Mouse (Mus musculus) hindbrain, embryonic 16.5 days (tissue): ENCODE data around the gene Slc25a41. TPM values are rescaled to one million over a fixed set of nuclear protein-coding genes. Genes with fewer than 3 reads are reported as not detected.

ENCODE experiments used
- ATAC-seq: fragments of 200-750 bp; cut with Nextera tagmentation; 2 replicates; pipeline ENCODE4 v1.8.0; 2017; ENCODE audit warnings: moderate TSS enrichment, moderate library complexity
- H3K27ac ChIP-seq: fragments of 300-500 bp; sonication (generic); 2 replicates; pipeline ENCODE4 v1.5.1; 2014; ENCODE audit warnings: low read depth, mild to moderate bottlenecking, control low read depth, low read length, moderate library complexity
- H3K27me3 ChIP-seq: fragments of 300-500 bp; sonication (generic); replicated peaks from 2 replicates; pipeline ENCODE4 v1.6.1; 2014; ENCODE audit warnings: low read length; ENCODE audit not compliant: control insufficient read depth, insufficient read depth
- H3K36me3 ChIP-seq: fragments of 300-500 bp; sonication (generic); 2 replicates; pipeline ENCODE4 v1.6.1; 2014; ENCODE audit warnings: mild to moderate bottlenecking, low read length, moderate library complexity, mixed read lengths; ENCODE audit not compliant: control insufficient read depth, insufficient read depth
- H3K4me1 ChIP-seq: fragments of 300-500 bp; sonication (generic); 2 replicates; pipeline ENCODE4 v1.6.1; 2014; ENCODE audit warnings: low read depth, low read length; ENCODE audit not compliant: control insufficient read depth, insufficient read depth
- H3K4me2 ChIP-seq: fragments of 300-500 bp; sonication (generic); 2 replicates; pipeline ENCODE4 v1.6.1; 2014; ENCODE audit warnings: mild to moderate bottlenecking, low read length, control low read depth, moderate library complexity
- H3K4me3 ChIP-seq: fragments of 300-500 bp; sonication (generic); 2 replicates; pipeline ENCODE4 v1.5.1; 2014; ENCODE audit warnings: mild to moderate bottlenecking, low read length, control low read depth, moderate library complexity
- H3K9ac ChIP-seq: fragments of 300-500 bp; sonication (generic); 2 replicates; pipeline ENCODE4 v1.6.1; 2014; ENCODE audit warnings: low read depth, mild to moderate bottlenecking, control low read depth, low read length, moderate library complexity
- H3K9me3 ChIP-seq: fragments of 300-500 bp; sonication (generic); 2 replicates; pipeline ENCODE4 v1.6.1; 2014; ENCODE audit warnings: mild to moderate bottlenecking, low read length, moderate library complexity; ENCODE audit not compliant: control insufficient read depth
- WGBS: fragments of 180-500 bp; shearing (Covaris S2); extraction: QIAGEN DNeasy Blood & Tissue Kit; methylation state at CpG from one replicate; pipeline ENCODE4 v1.1.7; 2014; 5-methylcytosine and 5-hydroxymethylcytosine counted together
- polyA plus RNA-seq: library from polyadenylated mRNA; unstranded; fragments of >200 nt; fragmentation: Nextera tagmentation; extraction: Ambion mirVana; gene quantifications from 2 replicates; pipeline ENCODE4 v1.2.1, GENCODE M21; 2015

Gene Slc25a41
- polyA plus RNA-seq, 1 experiment from 2014 or later: not detected

GRCm38 (mm10) chr17:57029691-57030090, 11.8 kb downstream of the Slc25a41 start:
- ATAC-seq: no peak
- H3K9ac ChIP-seq: peak overlapping the region; percentile 39
- peaks cover 23% of the 10 kb centered on the region for H3K36me3 ChIP-seq
- H3K9me3 ChIP-seq: no peaks in the 10 kb centered on the region
- peaks cover 19% of the 10 kb centered on the region for H3K4me1 ChIP-seq
- H3K4me2 ChIP-seq: peak overlapping the region; percentile 91
- no peak overlapping the region for H3K27ac ChIP-seq
- WGBS: 53% methylated on average over 8 of the region's 8 CpGs
- peak overlapping the region; percentile 97 for H3K4me3 ChIP-seq
- H3K27me3 ChIP-seq: no peaks in the 10 kb centered on the region

GRCm38 (mm10) chr17:57027471-57027870, 14.0 kb downstream of the Slc25a41 start:
- H3K27me3 ChIP-seq: no peaks in the 10 kb centered on the region
- H3K4me2 ChIP-seq: no peak overlapping the region
- ATAC-seq: no peak
- H3K4me3 ChIP-seq: no peak overlapping the region
- H3K9me3 ChIP-seq: no peaks in the 10 kb centered on the region
- H3K27ac ChIP-seq: no peak overlapping the region
- H3K36me3 ChIP-seq: peaks cover 44% of the 10 kb centered on the region
- H3K4me1 ChIP-seq: peaks cover 17% of the 10 kb centered on the region
- 91% methylated on average over 4 of the region's 4 CpGs for WGBS
- no peak overlapping the region for H3K9ac ChIP-seq

DNA sequence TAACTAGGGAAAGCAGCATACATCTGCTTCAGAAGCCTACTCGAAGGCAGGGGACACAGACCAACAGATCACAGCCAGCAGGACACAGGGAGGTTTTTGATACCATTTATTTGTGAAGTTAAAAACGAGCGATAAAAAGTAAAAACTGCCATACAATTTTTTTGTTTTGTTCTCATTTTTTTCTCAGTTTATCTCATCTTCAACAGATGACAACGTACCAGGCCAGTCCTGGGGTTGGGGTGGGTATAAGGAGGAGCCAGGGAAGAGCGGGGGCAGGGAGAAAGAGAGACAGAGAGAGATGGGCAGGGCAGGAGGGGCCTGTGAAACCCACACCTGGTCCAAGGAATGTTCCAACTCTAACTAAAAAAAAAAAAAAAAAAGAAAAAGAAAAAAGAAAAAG, 20.5 kb downstream of the Slc25a41 start:
- Histone ChIP-seq H3K9ac (no peak overlapping the region), H3K4me1 (no peaks in the 10 kb centered on the region), H3K4me2 (no peak overlapping the region), H3K9me3 (no peaks in the 10 kb centered on the region), H3K36me3 (peaks cover 44% of the 10 kb centered on the region), H3K27ac (no peak overlapping the region), H3K27me3 (no peaks in the 10 kb centered on the region), H3K4me3 (no peak overlapping the region)
- ATAC-seq: no peak
- 88% methylated on average over 5 of the region's 5 CpGs for WGBS

DNA sequence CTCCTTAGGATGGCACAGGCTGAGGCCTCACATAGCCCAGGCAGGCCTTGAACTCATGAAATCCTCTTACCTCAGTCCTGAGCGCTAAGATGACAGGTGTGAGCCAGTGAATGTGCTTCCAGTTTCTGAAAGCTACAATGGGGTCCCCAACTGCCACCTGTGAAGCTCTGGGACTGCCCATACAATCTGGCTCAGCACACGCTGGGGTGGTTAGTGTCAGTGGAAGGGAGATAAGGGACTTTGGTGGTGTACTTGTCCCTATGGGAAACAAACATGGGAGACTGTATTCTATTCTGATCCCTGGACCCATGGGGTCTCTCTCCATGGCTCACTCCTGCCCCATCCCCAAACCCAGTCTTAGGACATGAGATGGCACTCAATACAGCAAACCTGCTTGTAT, 21.8 kb downstream of the Slc25a41 start:
- peaks cover 36% of the 10 kb centered on the region for H3K36me3 ChIP-seq
- 92% methylated on average over 2 of the region's 2 CpGs for WGBS

GRCm38 (mm10) chr17:57012245-57012795, 29.1 kb downstream of the Slc25a41 start:
- no peaks in the 10 kb centered on the region for H3K27me3 ChIP-seq
- no peak for ATAC-seq

More for the DNA sequence above, 21.8 kb downstream of the Slc25a41 start:
- Histone ChIP-seq H3K27ac (no peak overlapping the region), H3K4me2 (no peak overlapping the region), H3K4me1 (no peaks in the 10 kb centered on the region), H3K9ac (no peak overlapping the region), H3K9me3 (no peaks in the 10 kb centered on the region), H3K4me3 (no peak overlapping the region), H3K27me3 (no peaks in the 10 kb centered on the region)
- no peak for ATAC-seq

GRCm38 (mm10) chr17:57011236-57012141, 30.0 kb downstream of the Slc25a41 start, which contains the start of the genes Gtf2f1 and Gm17949:
Gene Gtf2f1, minus strand, starts transcription at chr17:57011288.
Gene Gm17949, plus strand, starts transcription at chr17:57011469.
- peaks cover 18% of the 10 kb centered on the region for H3K36me3 ChIP-seq
- peak within 1 kb of the TSS; percentile 92 for H3K4me2 ChIP-seq
- H3K9ac ChIP-seq: peak within 1 kb of the TSS; percentile 84
- H3K4me3 ChIP-seq: peak within 1 kb of the TSS; percentile 81
- peak; percentile 93 for ATAC-seq
- peak within 1 kb of the TSS; percentile 97 for H3K27ac ChIP-seq
- H3K9me3 ChIP-seq: no peaks in the 10 kb centered on the region
- H3K27me3 ChIP-seq: no peaks in the 10 kb centered on the region
- under 1% methylated on average over 51 of the region's 51 CpGs for WGBS
- peaks cover 18% of the 10 kb centered on the region for H3K4me1 ChIP-seq

More at GRCm38 (mm10) chr17:57012245-57012795, 29.1 kb downstream of the Slc25a41 start:
- Histone ChIP-seq H3K36me3 (peaks cover 9% of the 10 kb centered on the region), H3K4me3 (peak overlapping the region; percentile 81), H3K4me2 (peak overlapping the region; percentile 76), H3K27ac (peak overlapping the region; percentile 97), H3K4me1 (peaks cover 18% of the 10 kb centered on the region), H3K9me3 (no peaks in the 10 kb centered on the region), H3K9ac (peak overlapping the region; percentile 84; the same call in 1 of the 2 replicates)
- 71% methylated on average over 13 of the region's 13 CpGs for WGBS

- Histone ChIP-seq H3K4me3 (peak overlapping the region; percentile 81), H3K27ac (peak overlapping the region; percentile 78), H3K27me3 (no peaks in the 10 kb centered on the region), H3K36me3 (peaks cover 22% of the 10 kb centered on the region), H3K9me3 (no peaks in the 10 kb centered on the region), H3K4me2 (peak overlapping the region; percentile 92), H3K4me1 (peaks cover 18% of the 10 kb centered on the region), H3K9ac (peak overlapping the region; percentile 71)
- WGBS: under 1% methylated on average over 19 of the region's 19 CpGs
- ATAC-seq: peak; percentile 58
Measured at GRCm38 (mm10) chr17:57010911-57011235, 30.6 kb downstream of the Slc25a41 start.

DNA sequence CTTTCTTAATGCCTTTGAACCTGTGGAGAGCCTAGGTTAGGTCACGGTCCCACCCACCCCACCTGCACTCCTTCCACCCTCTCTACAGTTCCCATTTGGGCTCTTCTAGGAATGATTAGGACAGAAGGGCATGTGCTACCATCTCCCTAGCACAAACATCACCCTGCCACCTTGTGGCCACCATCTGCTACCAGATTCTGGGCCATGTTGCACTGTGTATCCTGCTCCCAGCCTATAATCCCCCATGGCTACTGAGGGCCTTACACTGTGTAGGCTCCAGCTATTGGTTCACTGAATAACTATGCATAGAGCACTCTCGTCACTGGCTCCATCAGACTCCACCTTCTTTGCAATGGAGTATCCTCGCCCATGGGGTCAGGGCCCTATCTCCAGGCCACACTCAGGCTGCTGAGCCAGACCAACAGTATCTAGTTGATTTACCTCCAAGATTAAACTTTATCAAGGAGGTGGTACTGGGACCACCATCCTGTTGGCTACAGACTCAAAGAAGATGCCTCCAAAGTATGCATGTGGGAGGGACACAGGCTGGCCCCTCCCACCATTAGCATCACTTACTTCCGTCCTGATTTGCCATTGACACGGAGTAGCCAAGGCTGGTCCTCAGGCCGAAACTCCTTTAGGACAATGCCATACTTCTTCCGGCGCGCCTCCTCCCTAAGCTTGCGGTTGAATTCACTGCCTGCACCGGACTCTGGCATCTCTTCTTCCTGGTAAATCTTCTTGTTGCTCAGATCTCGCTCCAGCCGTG, 34.1 kb downstream of the Slc25a41 start:
- WGBS: 91% methylated on average over 13 of the region's 13 CpGs
- H3K4me2 ChIP-seq: no peak overlapping the region
- H3K27me3 ChIP-seq: no peaks in the 10 kb centered on the region
- H3K36me3 ChIP-seq: peaks cover 39% of the 10 kb centered on the region
- no peaks in the 10 kb centered on the region for H3K9me3 ChIP-seq
- no peak overlapping the region for H3K27ac ChIP-seq
- ATAC-seq: no peak
- no peak overlapping the region for H3K9ac ChIP-seq
- peaks cover 15% of the 10 kb centered on the region for H3K4me1 ChIP-seq
- H3K4me3 ChIP-seq: no peak overlapping the region

DNA sequence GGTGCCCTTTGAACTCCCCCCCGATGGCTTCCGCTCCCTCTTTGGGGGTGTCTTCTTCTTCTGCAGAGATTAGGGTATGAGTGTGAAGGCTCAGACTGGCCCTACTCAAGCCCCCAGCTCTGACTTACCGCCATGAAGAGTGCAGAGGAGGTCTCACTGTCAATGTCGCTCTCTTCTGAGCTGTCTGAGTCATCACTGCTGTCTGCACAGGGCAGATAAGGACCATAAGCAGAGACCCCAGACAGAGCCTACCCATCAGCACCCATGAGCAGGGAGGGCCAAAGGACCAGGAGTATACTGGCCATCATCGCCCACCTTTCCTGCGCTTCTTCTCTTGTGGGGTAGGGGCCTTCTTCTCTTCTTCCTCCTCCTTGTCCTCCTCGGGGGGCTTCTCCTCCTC, 37.5 kb downstream of the Slc25a41 start:
- H3K4me2 ChIP-seq: no peak overlapping the region
- no peak for ATAC-seq
- H3K4me1 ChIP-seq: no peaks in the 10 kb centered on the region
- H3K9ac ChIP-seq: no peak overlapping the region
- 94% methylated on average over 7 of the region's 7 CpGs for WGBS
- H3K27me3 ChIP-seq: no peaks in the 10 kb centered on the region
- H3K9me3 ChIP-seq: no peaks in the 10 kb centered on the region
- H3K27ac ChIP-seq: no peak overlapping the region
- H3K36me3 ChIP-seq: peaks cover 52% of the 10 kb centered on the region
- no peak overlapping the region for H3K4me3 ChIP-seq
